Mouse (Mus musculus): ENCODE measurements around the gene Ythdf1. TPM values are rescaled to one million over a fixed set of nuclear protein-coding genes. Genes with fewer than 3 reads are reported as not detected.

Ythdf1 gene
- 5.8 and 19.1 TPM in 2 replicates for polyA plus RNA-seq (2021; fragmentation: Nextera tagmentation)
- long read RNA-seq, experiment 1, partial matches to known transcripts: 26 of 32 reads
- long read RNA-seq, experiment 1, other reads (novel, unspliced or antisense): 6 of 32 reads
- long read RNA-seq, experiment 2, partial matches to known transcripts: 8 of 13 reads
- long read RNA-seq, experiment 2, other reads (novel, unspliced or antisense): 5 of 13 reads

GRCm38 (mm10) chr2:180920810-180921400 lies at the start of gene Ythdf1:
Ythdf1 (minus strand) TSS chr2:180920949.

GRCm38 (mm10) chr2:180967010-180967763 lies 46.4 kb upstream of the Ythdf1 start, which contains the start of gene Arfgap1:
Arfgap1 (plus strand) TSS chr2:180967225.

GRCm38 (mm10) chr2:180954061-180955047 lies 33.6 kb upstream of the Ythdf1 start, which contains the start of gene Nkain4:
Nkain4 (minus strand) TSS chr2:180954699.

GRCm38 (mm10) chr2:180928723-180929122 lies 8.0 kb upstream of the Ythdf1 start, which contains the start of gene Birc7:
Birc7 (plus strand) TSS chr2:180929023.

Other genes with a start within 250 kb of the Ythdf1 start
- gene Dido1, start 210.9 kb downstream of the Ythdf1 start, polyA plus RNA-seq (2021; fragmentation: Nextera tagmentation): 11.7 and 13.1 TPM in 2 replicates
- gene Gid8, start 210.8 kb downstream of the Ythdf1 start, polyA plus RNA-seq (2021; fragmentation: Nextera tagmentation): 30.0 and 44.9 TPM in 2 replicates
- 0.26 TPM in 1 of 2 replicates, not detected in the other for gene Slc17a9, start 195.7 kb downstream of the Ythdf1 start, polyA plus RNA-seq (2021; fragmentation: Nextera tagmentation)
- not detected in 2 replicates for gene Bhlhe23, start 144.0 kb downstream of the Ythdf1 start, polyA plus RNA-seq (2021; fragmentation: Nextera tagmentation)
- 0.17 and 0.36 TPM in 2 replicates for gene Birc7, start 8.1 kb upstream of the Ythdf1 start, polyA plus RNA-seq (2021; fragmentation: Nextera tagmentation)
- gene Nkain4, start 33.8 kb upstream of the Ythdf1 start, polyA plus RNA-seq (2021; fragmentation: Nextera tagmentation): 129 and 140 TPM in 2 replicates
- gene Arfgap1, start 46.3 kb upstream of the Ythdf1 start, polyA plus RNA-seq (2021; fragmentation: Nextera tagmentation): 92.6 and 118 TPM in 2 replicates
- 0.10 and 0.13 TPM in 2 replicates for gene Col20a1, start 65.6 kb upstream of the Ythdf1 start, polyA plus RNA-seq (2021; fragmentation: Nextera tagmentation)
- 15.1 and 25.9 TPM in 2 replicates for gene Chrna4, start 122.6 kb upstream of the Ythdf1 start, polyA plus RNA-seq (2021; fragmentation: Nextera tagmentation)
- gene Kcnq2, start 214.4 kb upstream of the Ythdf1 start, polyA plus RNA-seq (2021; fragmentation: Nextera tagmentation): 23.0 and 89.4 TPM in 2 replicates
- 219 and 425 TPM in 2 replicates for gene Eef1a2, start 236.1 kb upstream of the Ythdf1 start, polyA plus RNA-seq (2021; fragmentation: Nextera tagmentation)